Mouse (Mus musculus) telencephalon, adult 2 months (tissue): ENCODE data around the gene Ffar4.

Experiments used
- DNase-seq: peaks from one replicate; pipeline ENCODE4 v3.0.0-alpha.2; 2011; ENCODE audit warnings: low read depth, low spot score

Gene Ffar4

GRCm38 (mm10) chr19:38107871-38108270, 11.0 kb downstream of the Ffar4 start:
- DNase-seq = no peak

DNA sequence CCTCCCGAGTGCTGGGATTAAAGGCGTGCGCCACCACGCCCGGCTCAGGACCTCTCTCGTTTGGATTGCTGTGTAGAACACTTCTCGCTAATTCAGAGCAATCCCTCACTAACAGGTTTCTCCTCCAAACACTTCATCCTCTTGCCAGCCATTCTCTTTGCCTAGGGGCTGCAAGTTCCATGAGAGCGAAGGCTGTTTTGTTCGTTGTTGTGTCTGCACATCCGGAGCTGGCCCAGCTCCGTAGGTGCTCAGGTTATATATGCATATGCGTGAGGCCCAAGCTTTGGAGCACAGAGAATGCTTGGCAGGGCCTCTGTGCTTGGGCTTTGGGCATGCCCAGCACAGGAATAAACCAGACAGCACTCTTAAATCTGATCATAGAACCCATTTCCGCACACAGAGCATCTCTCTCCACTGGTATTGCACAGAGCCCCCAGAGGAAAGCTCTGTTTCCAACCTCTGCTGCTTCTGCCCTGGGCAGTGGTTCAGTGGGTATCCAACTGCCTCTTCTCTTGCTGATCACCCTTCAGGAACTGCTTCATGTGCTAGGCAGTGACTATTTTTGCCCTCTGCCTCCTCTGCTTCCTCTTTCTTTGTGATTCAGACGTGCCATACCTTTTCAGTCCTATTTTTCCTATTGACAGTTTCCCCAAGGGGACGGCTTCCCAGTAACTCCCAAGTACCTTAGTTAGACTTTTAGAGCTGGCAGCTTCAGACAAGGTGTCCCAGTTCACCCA, 12.8 kb downstream of the Ffar4 start:
- DNase-seq = no peak

GRCm38 (mm10) chr19:38111056-38111455, 14.2 kb downstream of the Ffar4 start:
- DNase-seq = no peak

DNA sequence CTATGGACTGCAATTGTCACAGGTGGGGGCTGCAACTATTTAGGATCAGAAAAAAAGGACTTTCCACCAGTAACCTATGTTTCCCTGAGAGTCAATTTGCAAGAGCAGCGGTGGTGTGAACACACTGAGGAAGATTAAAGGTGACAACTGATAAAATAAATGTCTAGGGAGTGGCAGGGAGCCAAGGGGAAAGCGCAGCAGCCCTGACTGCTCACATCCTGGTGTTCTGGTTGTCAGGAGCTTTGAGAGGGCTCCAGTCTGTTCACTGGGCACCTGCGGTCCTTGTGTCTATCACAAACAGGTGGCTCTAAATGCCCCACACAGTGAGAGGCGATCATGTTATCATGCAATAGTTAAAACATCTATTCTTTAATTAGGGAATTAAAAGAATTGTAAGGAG, 15.7 kb downstream of the Ffar4 start:
- DNase-seq = no peak

- no peak for DNase-seq
Observed at GRCm38 (mm10) chr19:38114834-38115491, 18.1 kb downstream of the Ffar4 start.

- DNase-seq = no peak
Observed at GRCm38 (mm10) chr19:38120123-38120760, 23.4 kb downstream of the Ffar4 start.

GRCm38 (mm10) chr19:38123921-38124320, 27.1 kb downstream of the Ffar4 start:
- no peak for DNase-seq

GRCm38 (mm10) chr19:38124401-38125218, 27.7 kb downstream of the Ffar4 start:
- DNase-seq = no peak

GRCm38 (mm10) chr19:38125219-38125610, 28.3 kb downstream of the Ffar4 start, which contains the start of gene Rbp4:
Rbp4 (minus strand) TSS chr19:38125281.
- no peak for DNase-seq

GRCm38 (mm10) chr19:38126656-38127055, 29.8 kb downstream of the Ffar4 start:
- DNase-seq = no peak

DNA sequence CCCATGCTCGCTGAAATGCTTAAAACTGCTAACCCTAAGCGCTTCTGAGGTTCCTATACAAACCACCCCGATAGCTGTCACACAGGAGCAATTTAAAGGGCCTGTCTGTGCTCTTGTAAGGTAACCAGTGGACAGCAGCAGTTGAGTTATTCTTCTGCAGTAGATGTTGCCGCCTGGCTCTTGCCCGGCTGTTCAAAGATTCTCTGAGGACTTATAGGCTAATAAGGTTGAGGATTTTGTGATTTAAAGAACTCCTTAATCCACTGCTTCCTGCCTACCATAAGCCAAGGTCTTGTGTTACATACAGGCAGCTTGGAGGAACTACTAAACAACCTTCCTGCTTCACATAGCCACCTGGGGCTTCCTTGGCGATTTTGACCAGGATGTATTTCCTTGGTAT, 35.6 kb downstream of the Ffar4 start, which contains the start of gene Pde6c:
Gene Pde6c, plus strand, starts transcription at position 301 of the 400 bp plus-strand sequence.
- no peak for DNase-seq

- DNase-seq = no peak
Observed at GRCm38 (mm10) chr19:38133986-38134385, 37.1 kb downstream of the Ffar4 start.

DNA sequence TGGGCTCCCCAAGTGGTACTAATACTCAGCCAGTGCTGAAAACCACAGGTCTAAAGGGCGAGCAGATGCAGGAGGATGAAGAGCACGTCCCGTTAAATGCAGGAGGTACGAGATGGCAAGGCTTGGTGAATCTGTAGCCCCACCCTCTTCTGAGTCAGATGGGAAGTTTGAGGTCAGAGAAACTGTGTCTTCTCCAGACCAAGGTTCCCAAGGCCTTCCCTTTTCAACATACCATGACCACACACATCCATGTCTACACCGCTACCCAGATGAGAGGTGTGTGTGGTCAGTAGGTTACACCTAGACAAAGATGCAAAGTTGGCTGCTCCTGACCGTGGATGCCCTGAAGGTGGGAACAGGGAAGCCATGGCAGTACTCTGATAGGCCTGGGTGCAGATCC, 37.9 kb downstream of the Ffar4 start:
- DNase-seq = no peak

DNA sequence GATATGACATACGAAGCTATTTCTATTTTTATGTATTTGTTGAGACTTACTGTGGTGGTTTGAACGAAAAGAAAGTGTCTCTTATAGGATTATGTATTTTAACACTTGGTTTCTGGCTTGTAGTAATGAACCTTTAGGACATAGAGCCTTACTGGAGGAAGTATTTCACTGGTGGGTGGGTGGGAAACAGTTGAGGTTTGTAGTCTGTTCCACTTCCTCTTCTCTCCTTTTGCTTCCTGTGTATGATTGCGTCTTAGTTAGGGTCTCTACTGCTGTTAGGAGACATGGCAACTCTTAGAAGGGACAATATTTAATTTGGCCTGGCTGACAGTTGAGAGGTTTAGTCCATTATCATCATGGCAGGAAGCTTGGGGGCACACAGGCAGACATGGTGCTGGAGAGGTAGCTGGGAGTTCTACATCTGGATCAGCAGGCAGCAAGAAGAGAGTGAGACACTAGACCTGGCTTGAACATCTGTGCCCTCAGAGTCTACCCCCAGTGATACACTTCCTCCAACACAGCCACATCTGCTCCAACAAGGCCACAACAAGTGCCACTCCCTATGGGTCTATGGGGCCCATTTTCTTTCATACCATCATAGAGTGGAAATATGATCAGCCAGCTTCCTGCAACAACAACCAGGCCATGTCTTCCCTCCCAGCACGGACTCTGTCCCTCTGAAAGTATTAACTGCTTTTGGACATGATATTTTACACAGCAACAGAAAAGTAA, 46.8 kb downstream of the Ffar4 start:
- DNase-seq = no peak

DNA sequence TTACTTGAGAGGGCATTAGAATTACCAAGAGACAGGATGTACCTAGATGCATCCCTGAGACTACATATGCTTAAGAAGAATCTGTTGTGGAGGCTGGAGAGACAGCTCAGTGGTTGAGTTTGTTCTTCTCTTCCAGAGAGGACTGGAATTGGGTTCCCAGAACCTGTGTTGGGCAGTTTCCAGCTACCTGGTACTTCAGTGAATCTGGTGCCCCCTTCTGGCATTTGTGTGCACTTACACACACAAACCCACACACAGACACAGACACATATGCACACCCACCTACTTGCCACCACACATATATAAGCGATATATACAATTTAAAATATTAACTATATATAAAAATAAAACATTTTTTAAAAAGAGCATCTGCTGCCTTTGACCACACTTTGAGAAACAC, 59.4 kb downstream of the Ffar4 start:
- no peak for DNase-seq

DNA sequence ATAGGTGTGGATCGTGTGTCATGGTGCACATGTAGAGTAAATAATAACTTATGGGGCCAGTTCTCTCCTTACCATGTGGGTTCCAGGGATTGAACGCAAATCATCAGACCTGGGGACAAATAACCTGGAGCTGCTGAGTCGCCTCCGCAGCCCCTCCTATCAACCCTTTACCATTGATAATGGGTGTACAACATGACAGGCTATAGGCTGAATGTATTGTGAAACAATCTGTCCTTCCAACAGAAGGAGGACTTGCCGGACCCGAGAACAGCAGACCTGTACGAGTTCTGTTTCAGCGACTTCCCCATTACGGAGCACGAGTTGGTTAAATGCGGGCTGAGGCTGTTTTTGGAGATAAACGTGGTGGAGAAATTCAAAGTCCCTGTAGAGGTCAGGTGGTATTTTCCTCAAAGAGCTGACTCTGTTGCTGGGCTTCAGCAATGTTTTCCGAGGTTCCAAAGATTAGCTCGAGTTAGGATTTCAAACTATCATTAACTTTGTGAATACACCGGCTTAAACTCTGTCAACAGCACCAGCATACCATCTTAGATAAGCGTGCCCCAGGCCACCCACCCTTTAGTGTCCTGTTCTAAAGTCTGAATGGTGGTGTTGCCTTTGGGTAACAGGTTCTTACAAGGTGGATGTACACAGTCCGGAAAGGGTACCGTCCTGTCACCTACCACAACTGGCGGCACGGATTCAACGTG, 64.9 kb downstream of the Ffar4 start:
- DNase-seq = no peak
